ENCODE assay signal across 13 mouse cellular contexts in genomic region chr1:75380951-75381350, GRCm38 (mm10). TPM values are rescaled to one million over a fixed set of nuclear protein-coding genes. Genes with fewer than 3 reads are reported as not detected.
DNase-seq lines count a peak whose midpoint lies in the region; ATAC-seq and TF ChIP-seq lines count a peak whose summit lies in the region.
"Had no signal": no experiment of that assay in that cellular context is flagged by ENCODE, and none has a peak within 500 bp of the region (broad histone marks: within the 10 kb centered on the region; RNA-seq: fewer than 3 reads in every experiment).

No protein-coding gene starts in this region.

- H3K79me2 ChIP-seq in myocyte (ENCODE audit: control insufficient read depth, insufficient read depth), result peaks cover 7% of the 10 kb centered on the region

- no peaks in the 10 kb centered on the region for H3K9me3 ChIP-seq in hindbrain, embryonic 13.5 days
- no peaks in the 10 kb centered on the region for H3K9me3 ChIP-seq in hindbrain, embryonic 10.5 days
- no peaks in the 10 kb centered on the region for H3K9me3 ChIP-seq in forebrain, embryonic 14.5 days (replicated peaks; ENCODE audit: control insufficient read depth, low read length)
- H3K9me3 ChIP-seq: megakaryocyte, embryonic 14.5 days had no signal

- H3K4me1 ChIP-seq in hindbrain, embryonic 13.5 days (replicated peaks), result peaks cover 46% of the 10 kb centered on the region
- peaks cover 63% of the 10 kb centered on the region for H3K4me1 ChIP-seq in hindbrain, embryonic 10.5 days (replicated peaks)
- H3K4me1 ChIP-seq in forebrain, embryonic 14.5 days (ENCODE audit: control insufficient read depth, insufficient read depth, low read length), result peaks cover 6% of the 10 kb centered on the region; the same call in 1 of the 2 replicates

- ATAC-seq in cerebellum, adult (ENCODE audit: insufficient number of reproducible peaks, low FRiP score, low TSS enrichment), result no peak
- no peak for ATAC-seq in hindbrain, embryonic 13.5 days (ENCODE audit: low FRiP score)
- ATAC-seq in forebrain, embryonic 14.5 days, result no peak
- ATAC-seq: Patski had no signal

- no peak overlapping the region for H3K27ac ChIP-seq in hindbrain, embryonic 13.5 days
- no peak overlapping the region for H3K27ac ChIP-seq in hindbrain, embryonic 10.5 days
- H3K27ac ChIP-seq in forebrain, embryonic 14.5 days (ENCODE audit: low read depth, low read length), result no peak overlapping the region
- H3K27ac ChIP-seq: liver, embryonic 14.5 days had no signal

- 36% methylated on average over 2 of the region's 2 CpGs for WGBS in hindbrain, embryonic 13.5 days
- WGBS in hindbrain, embryonic 10.5 days, result 42% methylated on average over 2 of the region's 2 CpGs
- 28% methylated on average over 2 of the region's 2 CpGs for WGBS in forebrain, embryonic 14.5 days

- H3K9ac ChIP-seq in hindbrain, embryonic 13.5 days, result peak overlapping the region; percentile 92; the same call in 1 of the 2 replicates
- H3K9ac ChIP-seq in forebrain, embryonic 14.5 days (ENCODE audit: low read length), result no peak overlapping the region
- H3K9ac ChIP-seq: liver, embryonic 14.5 days had no signal

- H3ac ChIP-seq in myocyte (ENCODE audit: control insufficient read depth, insufficient read length), result peak overlapping the region; percentile 55

- peak overlapping the region; percentile 97 for H3K4me2 ChIP-seq in hindbrain, embryonic 13.5 days
- peak overlapping the region; percentile 97 for H3K4me2 ChIP-seq in forebrain, embryonic 14.5 days (ENCODE audit: low read length)
- H3K4me2 ChIP-seq in myocyte (ENCODE audit: low read depth), result peak overlapping the region; percentile 96

- no peaks in the 10 kb centered on the region for H3K36me3 ChIP-seq in hindbrain, embryonic 13.5 days
- H3K36me3 ChIP-seq in hindbrain, embryonic 10.5 days, result no peaks in the 10 kb centered on the region
- no peaks in the 10 kb centered on the region for H3K36me3 ChIP-seq in forebrain, embryonic 14.5 days (ENCODE audit: control insufficient read depth, insufficient read depth, low read length)
- H3K36me3 ChIP-seq in myocyte (ENCODE audit: control insufficient read depth, insufficient read depth), result no peaks in the 10 kb centered on the region

- TF ChIP-seq POLR2A in myocyte (IDR thresholded peaks at IDR 0.05; ENCODE audit: insufficient read length, low read depth), result no peak

- H3K4me3 ChIP-seq in hindbrain, embryonic 13.5 days, result no peak overlapping the region
- H3K4me3 ChIP-seq in hindbrain, embryonic 10.5 days, result no peak overlapping the region
- no peak overlapping the region for H3K4me3 ChIP-seq in forebrain, embryonic 14.5 days (ENCODE audit: low read depth, low read length)
- H3K4me3 ChIP-seq in myocyte, result peak overlapping the region; percentile 51

- peaks cover 62% of the 10 kb centered on the region for H3K27me3 ChIP-seq in hindbrain, embryonic 13.5 days
- H3K27me3 ChIP-seq in hindbrain, embryonic 10.5 days (ENCODE audit: insufficient read depth, poor library complexity, severe bottlenecking), result peaks cover 87% of the 10 kb centered on the region
- 0 out of 2 replicates have a peak, but pooled peaks cover under 1% of the 10 kb centered on the region for H3K27me3 ChIP-seq in forebrain, embryonic 14.5 days (replicated peaks; ENCODE audit: control insufficient read depth, insufficient read depth, low read length)
- H3K27me3 ChIP-seq in myocyte (ENCODE audit: control insufficient read depth, insufficient read depth, insufficient read length), result no peaks in the 10 kb centered on the region

- DNase-seq in cerebellum, adult 9-10 months, result peak; percentile 46
- no peak for DNase-seq in hindbrain, embryonic 10.5 days (ENCODE audit: low spot score)
- DNase-seq in forebrain, embryonic 14.5 days (ENCODE audit: low spot score), result no peak
- DNase-seq in thymus, postnatal 14 days, result no peak
- DNase-seq in ovary, postnatal 10 days (ENCODE audit: low spot score), result no peak
- DNase-seq: adrenal gland, postnatal 25 days; kidney, adult 2 months had no signal

TF ChIP-seq in myocyte, 11 proteins besides CTCF, POLR2A, EP300 and RAD21:
- no peak for TF ChIP-seq POLR2AphosphoS2 (IDR thresholded peaks at IDR 0.05; ENCODE audit: insufficient read length, low read depth)
- no peak for TF ChIP-seq REST (IDR thresholded peaks at IDR 0.05; ENCODE audit: insufficient read depth, insufficient read length)
- no peak for TF ChIP-seq USF1 (IDR thresholded peaks at IDR 0.05; ENCODE audit: low read depth)
- no peak for TF ChIP-seq CEBPB (IDR thresholded peaks at IDR 0.05; ENCODE audit: insufficient read depth, poor library complexity, severe bottlenecking)
- TF ChIP-seq SRF (IDR thresholded peaks at IDR 0.05; ENCODE audit: control insufficient read depth, insufficient read length, low read depth), result no peak
- TF ChIP-seq TCF12 (IDR thresholded peaks at IDR 0.05; ENCODE audit: insufficient read depth, poor library complexity, severe bottlenecking), result no peak
- no peak for TF ChIP-seq MAX (IDR thresholded peaks at IDR 0.05; ENCODE audit: low read depth)
- TF ChIP-seq MYOD1 (IDR thresholded peaks at IDR 0.05; ENCODE audit: control insufficient read depth in 1 of 3, insufficient read length in 2 of 3, low read depth in 2 of 3), result no peak
- TF ChIP-seq E2F4 (IDR thresholded peaks at IDR 0.05; ENCODE audit: insufficient read depth), result no peak
- TF ChIP-seq MYOG (IDR thresholded peaks at IDR 0.05; ENCODE audit: control insufficient read depth in 1 of 3, insufficient read depth in 1 of 3, insufficient read length in 2 of 3, low read depth in 2 of 3), result no peak
- TF ChIP-seq TCF3 (IDR thresholded peaks at IDR 0.05; ENCODE audit: insufficient read length, low read depth), result no peak
TF ChIP-seq in myocyte: peak in this region for 0.

RNA-seq across cellular contexts. Expression of gene Speg, which starts 5.9 kb away (rescaled TPM):
- polyA plus RNA-seq in hindbrain, embryonic 13.5 days (2015; fragmentation: Nextera tagmentation; extraction: Ambion mirVana), result 15.9 and 16.0 TPM in 2 replicates
- polyA plus RNA-seq in hindbrain, embryonic 10.5 days (2016; fragmentation: Nextera tagmentation; extraction: Ambion mirVana), result 19.0 and 20.2 TPM in 2 replicates
- polyA plus RNA-seq in forebrain, embryonic 14.5 days (2014; fragmentation: Nextera tagmentation; extraction: Ambion mirVana), result 8.3 and 8.8 TPM in 2 replicates
- 42.3 TPM for polyA plus RNA-seq in myocyte (2012; fragmentation: generic; extraction: Trizol)

RNA-seq across cellular contexts. Expression of gene Des, which starts 20.8 kb away (rescaled TPM):
- 1.8 and 2.9 TPM in 2 replicates for polyA plus RNA-seq in hindbrain, embryonic 13.5 days (2015; fragmentation: Nextera tagmentation; extraction: Ambion mirVana)
- polyA plus RNA-seq in hindbrain, embryonic 10.5 days (2016; fragmentation: Nextera tagmentation; extraction: Ambion mirVana), result 3.8 and 4.5 TPM in 2 replicates
- polyA plus RNA-seq in forebrain, embryonic 14.5 days (2014; fragmentation: Nextera tagmentation; extraction: Ambion mirVana), result 1.3 and 1.4 TPM in 2 replicates
- 2,193 TPM for polyA plus RNA-seq in myocyte (2012; fragmentation: generic; extraction: Trizol)

RNA-seq across cellular contexts. Expression of gene Gmppa, which starts 54.8 kb away (rescaled TPM):
- 84.0 and 84.4 TPM in 2 replicates for polyA plus RNA-seq in hindbrain, embryonic 13.5 days (2015; fragmentation: Nextera tagmentation; extraction: Ambion mirVana)
- 62.3 and 91.2 TPM in 2 replicates for polyA plus RNA-seq in hindbrain, embryonic 10.5 days (2016; fragmentation: Nextera tagmentation; extraction: Ambion mirVana)
- 72.4 and 76.0 TPM in 2 replicates for polyA plus RNA-seq in forebrain, embryonic 14.5 days (2014; fragmentation: Nextera tagmentation; extraction: Ambion mirVana)
- polyA plus RNA-seq in myocyte (2012; fragmentation: generic; extraction: Trizol), result 106 TPM

Comparison
In these comparisons a context has a peak if more than half of its experiments do, and no peak if none do; other contexts are left out.
1. RNA of gene Des, which starts 20.8 kb away (polyA plus RNA-seq): 2,193 TPM in myocyte (single experiment); 3.8 to 4.5 TPM in hindbrain, embryonic 10.5 days, 1.8 to 2.9 TPM in hindbrain, embryonic 13.5 days and 1.3 to 1.4 TPM in forebrain, embryonic 14.5 days; every median in the first group is over 100 times any median in the second.
2. Peak in every context shown above with its lines, with median percentiles within 50 percentile points of each other: H3K4me2 ChIP-seq.